Mouse (Mus musculus) megakaryocyte, embryonic 14.5 days (primary cell): ENCODE measurements around the gene Gm9903. TPM values are rescaled to one million over a fixed set of nuclear protein-coding genes. Genes with fewer than 3 reads are reported as not detected.

Experiments
- H3K27me3 ChIP-seq: replicated peaks from 2 replicates; pipeline ENCODE3; 2012; ENCODE audit warnings: inconsistent platforms
- H3K36me3 ChIP-seq: replicated peaks from 2 replicates; pipeline ENCODE3; 2012; ENCODE audit warnings: low read length, inconsistent platforms, mixed read lengths
- H3K4me1 ChIP-seq: 2 replicates; pipeline ENCODE4 v1.6.1; 2012; ENCODE audit warnings: inconsistent platforms
- H3K4me3 ChIP-seq: replicated peaks from 2 replicates; pipeline ENCODE3; 2012; ENCODE audit warnings: moderate library complexity, mild to moderate bottlenecking, inconsistent platforms
- H3K9me3 ChIP-seq: 2 replicates; pipeline ENCODE4 v1.6.1; 2012; ENCODE audit warnings: inconsistent platforms
- FLI1 ChIP-seq: IDR thresholded peaks from 2 replicates; pipeline ENCODE4 v1.6.1; 2012; ENCODE audit warnings: low read length, inconsistent platforms, mixed read lengths
- GATA1 ChIP-seq: IDR thresholded peaks from 3 replicates; pipeline ENCODE4 v1.6.1; 2012; ENCODE audit warnings: mixed read lengths, low read length, inconsistent platforms, borderline replicate concordance
- polyA plus RNA-seq: library from polyadenylated mRNA; stranded (reverse); fragments of >175 nt; gene quantifications from 2 replicates; pipeline ENCODE4 v1.2.3, GENCODE M21; 2012; ENCODE audit warnings: low replicate concordance; ENCODE audit not compliant: insufficient read depth

The Gm9903 gene
- polyA plus RNA-seq, 1 experiment: not detected

- no peak overlapping the region for H3K4me3 ChIP-seq
- H3K9me3 ChIP-seq: no peaks in the 10 kb centered on the region
- H3K27me3 ChIP-seq: no peaks in the 10 kb centered on the region
- TF ChIP-seq FLI1 (no peak), GATA1 (no peak)
- peaks cover 24% of the 10 kb centered on the region; the same call in 1 of the 2 replicates for H3K4me1 ChIP-seq
- peaks cover 80% of the 10 kb centered on the region for H3K36me3 ChIP-seq
Observed at GRCm38 (mm10) chr5:33638826-33639225, 9.1 kb downstream of the Gm9903 start.

- H3K4me3 ChIP-seq: no peak overlapping the region
- peaks cover 89% of the 10 kb centered on the region for H3K36me3 ChIP-seq
- H3K9me3 ChIP-seq: no peaks in the 10 kb centered on the region
- TF ChIP-seq FLI1: no peak
- TF ChIP-seq GATA1: no peak
- H3K4me1 ChIP-seq: peaks cover 15% of the 10 kb centered on the region; the same call in 1 of the 2 replicates
- H3K27me3 ChIP-seq: no peaks in the 10 kb centered on the region
Observed at GRCm38 (mm10) chr5:33640652-33641051, 10.9 kb downstream of the Gm9903 start.

- Histone ChIP-seq H3K36me3 (peaks cover 68% of the 10 kb centered on the region), H3K4me1 (peaks cover 71% of the 10 kb centered on the region), H3K9me3 (no peaks in the 10 kb centered on the region), H3K27me3 (no peaks in the 10 kb centered on the region), H3K4me3 (peak overlapping the region; percentile 96)
- TF ChIP-seq FLI1 (no peak), GATA1 (no peak)
Observed at GRCm38 (mm10) chr5:33651017-33651416, 21.3 kb downstream of the Gm9903 start.

DNA sequence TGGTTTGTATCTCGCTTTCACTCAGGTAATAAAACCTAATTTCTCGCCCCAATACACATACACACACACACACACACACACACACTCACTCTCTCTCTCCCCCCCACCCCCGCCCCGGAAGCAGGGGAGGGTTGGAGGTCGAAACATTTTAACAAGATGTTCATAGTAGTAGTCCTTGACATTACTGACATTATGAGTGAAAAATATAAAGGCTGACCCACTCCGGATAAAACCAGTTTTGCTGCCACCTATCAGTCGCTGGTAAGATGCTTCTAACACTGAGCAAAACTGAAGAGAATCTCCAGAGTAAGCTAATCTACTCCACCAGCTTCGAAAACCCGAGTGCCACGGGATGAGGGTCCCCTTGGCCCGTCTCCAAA lies 21.8 kb downstream of the Gm9903 start:
- peaks cover 71% of the 10 kb centered on the region for H3K4me1 ChIP-seq
- H3K27me3 ChIP-seq: no peaks in the 10 kb centered on the region
- H3K4me3 ChIP-seq: peak overlapping the region; percentile 96
- no peaks in the 10 kb centered on the region for H3K9me3 ChIP-seq
- H3K36me3 ChIP-seq: peaks cover 63% of the 10 kb centered on the region
- TF ChIP-seq FLI1 (no peak), GATA1 (no peak)

GRCm38 (mm10) chr5:33651921-33652782 lies 22.4 kb downstream of the Gm9903 start, which contains the start of gene Slbp:
Gene Slbp, minus strand, starts transcription at chr5:33652574.
- H3K4me3 ChIP-seq: peak within 1 kb of the TSS; percentile 96
- H3K4me1 ChIP-seq: peaks cover 73% of the 10 kb centered on the region
- H3K27me3 ChIP-seq: no peaks in the 10 kb centered on the region
- H3K9me3 ChIP-seq: no peaks in the 10 kb centered on the region
- no peak; the same call in 1 of the 2 replicates for TF ChIP-seq FLI1
- TF ChIP-seq GATA1: no peak
- peaks cover 57% of the 10 kb centered on the region for H3K36me3 ChIP-seq

- peak overlapping the region; percentile 96 for H3K4me3 ChIP-seq
- peaks cover 51% of the 10 kb centered on the region for H3K36me3 ChIP-seq
- no peaks in the 10 kb centered on the region for H3K9me3 ChIP-seq
- peaks cover 70% of the 10 kb centered on the region for H3K4me1 ChIP-seq
- no peak for TF ChIP-seq FLI1
- TF ChIP-seq GATA1: no peak
- no peaks in the 10 kb centered on the region for H3K27me3 ChIP-seq
Observed at GRCm38 (mm10) chr5:33652783-33653173, 23.1 kb downstream of the Gm9903 start.

DNA sequence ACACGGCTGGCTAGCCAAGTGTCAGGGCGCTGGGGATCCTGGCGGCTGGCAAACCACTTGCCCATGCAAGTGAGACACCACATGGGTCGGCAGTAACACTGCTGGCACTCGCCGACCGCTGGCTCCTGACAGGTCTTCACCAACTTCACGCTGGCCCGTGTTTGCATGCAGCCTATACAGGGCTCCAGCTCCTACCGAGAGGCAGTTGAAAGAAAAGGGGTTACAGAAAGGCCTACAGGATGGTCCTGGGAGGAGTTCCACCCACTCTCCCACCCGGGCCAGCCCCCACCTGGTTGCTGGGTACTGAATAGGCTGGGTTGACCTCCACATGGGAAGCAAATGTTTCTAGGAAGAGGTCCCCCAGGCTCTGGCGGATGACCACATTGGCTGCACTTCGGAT lies 24.7 kb downstream of the Gm9903 start:
- Histone ChIP-seq H3K27me3 (no peaks in the 10 kb centered on the region), H3K36me3 (peaks cover 38% of the 10 kb centered on the region), H3K9me3 (no peaks in the 10 kb centered on the region), H3K4me3 (peak overlapping the region; percentile 18), H3K4me1 (peaks cover 74% of the 10 kb centered on the region)
- no peak for TF ChIP-seq FLI1
- no peak for TF ChIP-seq GATA1

- peaks cover 74% of the 10 kb centered on the region for H3K4me1 ChIP-seq
- no peaks in the 10 kb centered on the region for H3K27me3 ChIP-seq
- no peaks in the 10 kb centered on the region for H3K9me3 ChIP-seq
- no peak for TF ChIP-seq GATA1
- TF ChIP-seq FLI1: no peak
- H3K4me3 ChIP-seq: peak overlapping the region; percentile 34
- peaks cover 33% of the 10 kb centered on the region for H3K36me3 ChIP-seq
Observed at GRCm38 (mm10) chr5:33655251-33655840, 25.6 kb downstream of the Gm9903 start.

DNA sequence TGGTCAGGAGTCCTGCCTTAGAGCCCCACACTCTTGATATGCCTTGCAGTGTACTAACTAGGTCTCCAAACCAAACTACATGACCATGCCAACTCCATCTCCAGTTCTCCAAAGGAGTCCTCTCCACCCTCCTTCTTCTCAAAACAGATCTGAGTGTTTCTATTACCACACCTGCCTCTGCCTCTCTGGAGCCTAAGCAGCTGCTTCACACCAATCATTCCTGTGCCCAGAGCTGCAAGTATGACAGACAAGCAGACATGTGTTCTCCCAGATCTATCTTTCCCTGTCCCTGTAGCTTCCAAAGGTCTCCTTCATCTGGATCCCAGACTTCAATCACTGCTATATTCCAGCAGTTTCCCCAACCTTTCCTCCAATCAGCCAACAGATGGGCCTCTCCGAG lies 27.0 kb downstream of the Gm9903 start:
- H3K9me3 ChIP-seq: no peaks in the 10 kb centered on the region
- H3K27me3 ChIP-seq: no peaks in the 10 kb centered on the region
- H3K4me3 ChIP-seq: peak overlapping the region; percentile 100
- peaks cover 75% of the 10 kb centered on the region for H3K4me1 ChIP-seq
- H3K36me3 ChIP-seq: peaks cover 47% of the 10 kb centered on the region
- TF ChIP-seq FLI1 (no peak), GATA1 (no peak)

DNA sequence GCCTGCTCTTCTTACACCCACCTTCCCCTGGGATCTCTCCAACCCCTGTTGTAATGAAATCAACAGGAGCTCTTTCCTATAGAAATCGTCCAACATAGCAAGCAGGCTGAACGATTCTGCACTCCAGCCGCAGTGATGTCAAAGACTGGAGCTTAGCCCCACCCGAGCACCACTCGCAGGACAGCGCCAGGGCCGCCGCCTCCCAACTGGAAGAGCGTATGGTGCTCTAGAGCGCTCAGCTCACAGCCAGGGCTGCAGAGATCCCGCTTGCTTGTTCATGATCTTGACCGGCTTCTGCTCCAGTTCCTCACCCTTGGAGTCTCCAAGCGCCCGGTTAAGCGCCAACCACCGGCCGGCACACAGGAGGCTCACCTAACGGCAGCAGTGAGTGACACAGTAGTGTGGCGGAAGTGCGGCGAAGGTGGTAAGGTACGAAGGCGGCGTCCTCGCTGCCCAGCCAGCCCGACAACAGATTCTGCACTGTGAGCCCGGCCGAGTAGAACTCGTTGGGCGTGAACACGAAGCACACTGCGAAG lies 27.6 kb downstream of the Gm9903 start:
- peaks cover 75% of the 10 kb centered on the region for H3K4me1 ChIP-seq
- H3K36me3 ChIP-seq: peaks cover 53% of the 10 kb centered on the region
- peak overlapping the region; percentile 100 for H3K4me3 ChIP-seq
- TF ChIP-seq GATA1 (no peak), FLI1 (no peak)
- H3K27me3 ChIP-seq: no peaks in the 10 kb centered on the region
- no peaks in the 10 kb centered on the region for H3K9me3 ChIP-seq
